Mouse (Mus musculus): Measurements from ENCODE around the gene Pnmal2.
"Not testable (repeated sequence)": the region's sequence is repeated elsewhere in the genome, so short reads cannot be mapped to it uniquely, and the experiment has no call there.

Gene Pnmal2

GRCm38 (mm10) chr7:16944808-16945315 lies 380 bp downstream of the Pnmal2 start:
- no peak for DNase-seq (ENCODE audit: low read depth, low spot score)

DNA sequence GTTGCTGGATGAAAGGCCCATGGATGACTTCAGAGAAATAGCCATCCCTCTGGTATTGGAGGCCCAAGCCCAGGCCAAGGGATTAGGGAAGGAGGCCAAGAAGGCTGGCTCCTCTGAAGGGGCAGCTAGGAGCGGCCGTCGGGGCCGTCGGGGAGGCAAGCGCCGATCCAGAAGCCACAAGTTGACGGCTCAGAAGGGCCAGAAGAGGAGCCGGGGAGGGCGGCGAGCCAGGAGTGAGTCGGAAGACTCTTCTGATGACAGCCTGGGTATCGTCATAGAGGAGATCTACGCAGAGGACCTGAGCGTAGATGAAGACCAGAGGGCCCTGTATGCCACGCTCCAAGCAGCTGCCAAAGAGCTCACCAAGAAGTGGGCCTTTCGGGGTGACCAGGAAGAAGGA lies 937 bp downstream of the Pnmal2 start:
- DNase-seq (ENCODE audit: low read depth, low spot score), result no peak

GRCm38 (mm10) chr7:16946441-16947348 lies 2.2 kb downstream of the Pnmal2 start:
- DNase-seq (ENCODE audit: low read depth, low spot score), result no peak

DNA sequence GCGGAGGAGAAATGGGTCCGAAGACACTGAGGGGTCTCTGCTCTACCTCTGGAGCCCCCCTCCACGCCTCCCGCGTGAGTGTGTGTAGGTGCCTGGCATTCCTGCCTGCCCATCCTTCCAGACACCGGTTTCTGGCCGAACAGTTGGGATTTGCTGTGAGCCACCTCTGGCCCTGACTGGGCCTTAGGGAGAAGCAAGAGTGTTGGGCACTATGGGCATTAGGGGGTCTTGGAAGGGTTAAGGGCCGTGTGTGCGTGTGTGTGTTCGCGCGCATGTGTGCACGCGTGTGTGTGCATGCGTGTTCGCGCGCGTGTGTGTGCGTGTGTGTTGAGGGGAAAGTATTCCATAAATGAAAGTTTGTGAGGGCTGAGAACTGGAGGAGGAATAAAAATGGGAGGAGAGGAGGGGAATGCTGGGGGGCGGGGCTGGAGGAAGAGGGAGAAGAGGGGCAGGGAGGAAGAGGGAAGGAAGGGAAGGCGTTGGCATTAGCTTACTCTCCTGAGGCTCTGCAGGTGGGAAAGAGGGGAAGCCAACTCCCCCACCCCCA lies 2.9 kb downstream of the Pnmal2 start:
- DNase-seq (ENCODE audit: low read depth, low spot score), result no peak

GRCm38 (mm10) chr7:16947959-16948361 lies 3.5 kb downstream of the Pnmal2 start:
- DNase-seq (ENCODE audit: low read depth, low spot score), result no peak

GRCm38 (mm10) chr7:16948923-16949458 lies 4.5 kb downstream of the Pnmal2 start:
- no peak for DNase-seq (ENCODE audit: low read depth, low spot score)

DNA sequence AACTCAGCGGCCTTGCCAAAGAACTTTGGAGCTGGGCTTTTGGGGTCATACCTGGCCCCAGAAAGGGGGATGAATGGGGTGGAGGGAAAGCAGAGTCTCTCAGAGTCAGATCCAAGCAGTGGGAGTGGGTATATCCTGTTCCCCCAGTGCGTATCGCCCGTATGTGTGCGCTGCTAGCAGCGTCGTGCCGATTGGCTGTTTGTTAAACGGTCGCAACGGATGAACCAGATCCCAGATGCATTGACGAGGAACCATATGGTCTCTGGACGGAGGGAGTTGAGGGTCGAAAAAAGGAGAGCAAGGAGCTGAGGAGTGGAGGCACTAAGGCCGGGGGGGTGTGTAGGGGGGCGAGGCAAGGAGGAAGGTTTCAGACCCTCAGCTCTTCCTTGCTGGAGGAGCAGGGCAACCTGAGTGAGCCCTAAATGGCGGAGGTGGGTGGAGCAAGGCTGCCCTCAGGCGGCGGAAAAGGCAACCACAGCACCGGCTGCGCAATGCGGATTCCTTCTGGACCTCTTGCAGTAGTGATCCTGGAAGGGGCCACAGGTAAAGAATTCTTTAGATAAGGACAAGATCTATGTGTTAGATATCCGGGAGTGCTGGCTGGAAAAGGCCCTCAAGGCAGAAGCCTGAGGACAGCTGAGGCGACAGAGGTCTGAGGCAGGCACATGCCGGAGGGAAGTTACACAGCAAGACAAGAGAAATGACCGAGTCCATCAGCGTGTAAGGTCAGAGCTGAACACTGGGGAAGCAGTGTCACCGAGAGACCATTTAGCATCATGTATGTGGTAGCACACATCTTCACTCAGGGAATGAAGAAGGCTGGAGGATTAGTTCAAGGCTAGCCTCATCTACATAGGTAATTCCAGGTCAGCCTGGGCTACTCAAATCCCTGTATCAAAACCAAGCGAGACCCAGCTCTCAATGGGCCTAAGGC lies 5.7 kb downstream of the Pnmal2 start:
- DNase-seq (ENCODE audit: low read depth, low spot score), result peak; percentile 68

DNA sequence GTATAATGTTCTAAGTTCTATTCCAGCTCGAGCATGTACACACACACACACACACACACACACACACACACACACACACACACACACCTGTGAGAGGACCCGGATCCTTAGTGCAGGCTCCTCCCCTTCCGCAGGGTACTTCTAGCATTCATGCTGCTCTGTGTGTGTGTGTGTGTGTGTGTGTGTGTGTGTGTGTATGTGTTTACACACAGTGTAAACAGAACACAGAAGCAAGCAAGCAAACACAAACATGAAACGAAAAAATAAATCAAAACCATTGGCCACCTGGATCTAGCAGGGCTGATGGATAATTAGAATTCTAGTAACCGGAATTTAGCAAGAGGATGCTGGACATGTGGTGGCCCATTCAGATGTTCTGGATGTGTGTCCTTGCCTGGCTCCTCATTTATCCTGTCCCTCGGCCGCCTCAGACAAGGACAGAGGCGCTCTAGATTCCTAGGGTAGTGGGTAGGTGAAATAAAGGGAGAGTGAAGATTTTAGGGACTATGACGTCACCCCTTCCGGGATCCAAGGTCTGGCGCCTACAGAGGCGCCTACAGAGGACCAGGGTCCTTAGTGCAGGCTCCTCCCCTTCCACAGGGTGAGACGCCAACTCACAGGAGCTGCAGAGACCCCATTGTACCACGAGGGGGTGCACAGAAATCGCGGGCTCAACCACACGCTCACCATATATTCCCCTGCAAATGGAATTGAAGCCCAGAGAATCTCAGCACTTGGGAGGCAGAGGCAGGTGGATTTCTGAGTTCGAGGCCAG lies 6.6 kb downstream of the Pnmal2 start:
- DNase-seq (ENCODE audit: low read depth, low spot score), result peak; percentile 84

- not testable (repeated sequence) for DNase-seq (ENCODE audit: low read depth, low spot score)
Observed at GRCm38 (mm10) chr7:16953776-16954175, 9.3 kb downstream of the Pnmal2 start.

DNA sequence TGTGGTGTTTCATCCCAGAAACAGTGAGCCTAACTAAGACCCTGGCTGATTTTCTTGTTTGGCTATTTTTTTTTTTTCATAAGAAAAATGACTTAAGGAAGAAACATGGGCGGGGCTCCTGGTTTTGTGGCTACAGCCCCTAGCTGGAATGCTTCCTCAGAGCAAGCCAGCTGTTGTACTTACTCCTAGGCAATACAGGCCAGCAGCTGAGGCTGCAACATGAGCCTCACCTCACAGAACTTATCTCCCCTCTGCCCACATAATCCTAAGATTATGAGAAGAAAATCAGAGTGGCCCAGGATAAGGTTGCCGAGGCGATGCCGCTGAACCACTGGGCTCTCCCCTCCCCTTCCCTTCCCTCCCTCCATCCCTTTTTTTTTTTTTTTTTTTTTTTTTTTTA lies 11.2 kb downstream of the Pnmal2 start:
- DNase-seq (ENCODE audit: low read depth, low spot score), result no peak

GRCm38 (mm10) chr7:16956410-16957265 lies 12.2 kb downstream of the Pnmal2 start:
- no peak for DNase-seq (ENCODE audit: low read depth, low spot score)

DNA sequence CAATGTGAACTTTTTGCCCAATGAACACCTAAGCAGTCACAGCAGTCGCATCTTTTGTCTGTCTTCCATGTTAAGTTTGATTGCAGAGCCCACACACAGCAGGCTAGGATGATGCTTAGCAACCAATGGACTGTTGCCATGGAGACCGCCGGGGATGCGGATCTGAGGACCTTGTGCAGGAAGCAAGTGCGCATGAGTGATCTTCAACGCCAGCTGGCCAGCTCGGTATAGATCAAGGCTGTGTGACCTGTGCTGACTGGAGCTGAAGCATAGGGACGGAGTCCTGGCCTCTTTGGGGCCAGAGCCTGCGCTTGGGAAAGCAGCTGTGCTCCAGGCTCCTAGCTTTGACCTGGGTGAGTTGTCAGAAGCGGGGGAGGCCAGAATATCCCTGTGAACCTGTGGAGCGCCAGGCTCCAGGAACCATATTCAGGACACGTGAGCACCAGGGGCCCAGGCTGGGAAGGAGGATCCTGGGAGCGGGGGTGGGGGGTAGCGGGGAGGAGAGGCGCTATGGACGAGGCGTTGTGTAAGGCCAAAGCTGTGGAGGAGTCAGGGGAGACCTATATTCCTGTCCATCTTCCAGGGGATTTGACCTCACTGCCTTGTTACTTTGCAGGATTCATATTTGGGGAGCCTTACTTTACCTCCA lies 15.2 kb downstream of the Pnmal2 start, which contains the start of gene Pnmal1:
Gene Pnmal1, plus strand, starts transcription at position 141 of the 649 bp plus-strand sequence.
- no peak for DNase-seq (ENCODE audit: low read depth, low spot score)

GRCm38 (mm10) chr7:16961678-16962077 lies 17.2 kb downstream of the Pnmal2 start:
- DNase-seq (ENCODE audit: low read depth, low spot score), result no peak

DNA sequence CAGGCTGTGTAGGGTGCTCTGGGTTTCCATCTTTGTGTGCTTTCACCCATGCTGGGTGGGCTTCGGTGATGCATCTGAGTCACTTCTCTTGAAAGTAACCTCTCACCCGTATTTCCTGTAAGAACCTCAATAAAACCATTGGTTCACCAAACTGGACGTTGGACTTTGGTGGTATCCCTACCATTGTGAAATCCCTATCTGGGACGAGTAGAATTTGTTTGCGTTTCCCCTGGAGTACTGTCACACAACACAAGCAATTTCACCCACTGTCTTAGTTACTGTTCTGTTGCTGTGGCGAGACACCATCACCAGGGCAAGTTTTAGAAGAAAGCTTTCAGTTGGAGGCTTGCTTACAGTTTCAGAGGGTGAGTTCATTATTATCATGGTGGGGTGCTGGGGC lies 23.9 kb downstream of the Pnmal2 start:
- no peak for DNase-seq (ENCODE audit: low read depth, low spot score)

GRCm38 (mm10) chr7:16971160-16971559 lies 26.7 kb downstream of the Pnmal2 start:
- DNase-seq (ENCODE audit: low read depth, low spot score), result no peak

GRCm38 (mm10) chr7:16974018-16974417 lies 29.5 kb downstream of the Pnmal2 start:
- no peak for DNase-seq (ENCODE audit: low read depth, low spot score)

- no peak for DNase-seq (ENCODE audit: low read depth, low spot score)
Observed at GRCm38 (mm10) chr7:16976298-16976697, 31.8 kb downstream of the Pnmal2 start.

DNA sequence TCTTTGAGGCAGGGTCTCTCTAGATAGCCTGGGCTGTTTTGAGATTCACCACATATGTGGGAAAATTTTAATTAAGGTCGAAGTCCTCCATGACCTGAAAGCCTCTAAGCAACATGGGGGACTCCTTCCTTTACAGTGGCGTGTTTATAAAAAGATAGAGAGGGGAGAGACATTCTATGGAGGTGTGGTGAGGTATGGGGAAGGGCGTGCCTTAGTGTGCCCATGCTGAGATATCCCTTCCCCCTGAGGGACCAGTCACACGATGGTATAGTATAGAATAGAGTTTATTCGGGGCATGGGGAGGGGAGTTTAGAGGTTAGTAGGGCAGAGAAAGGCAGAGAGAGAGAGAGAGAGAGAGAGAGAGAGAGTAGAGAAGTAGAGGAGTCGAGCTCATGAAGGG lies 33.7 kb downstream of the Pnmal2 start:
- no peak for DNase-seq (ENCODE audit: low read depth, low spot score)

DNA sequence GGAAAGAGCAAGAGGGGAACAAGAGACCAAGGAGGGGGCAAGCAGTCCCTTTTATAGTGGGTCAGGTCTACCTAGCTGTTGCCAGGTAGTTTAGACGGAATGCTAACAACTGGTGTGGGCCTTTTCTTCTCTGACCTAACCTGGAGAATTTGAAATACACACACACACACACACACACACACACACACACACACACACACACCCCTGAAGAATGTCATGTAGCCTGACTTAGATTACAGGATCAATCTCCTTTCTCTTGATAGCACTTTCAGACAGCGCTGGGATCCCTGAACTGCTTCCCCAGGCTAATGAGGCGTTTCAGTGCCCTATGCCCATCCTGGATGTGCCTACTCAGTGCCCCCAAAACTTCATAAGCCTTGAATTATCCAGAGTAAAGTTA lies 34.1 kb downstream of the Pnmal2 start:
- no peak for DNase-seq (ENCODE audit: low read depth, low spot score)

Data from CD4-positive helper T cell, adult 2 months (primary cell).